Mouse (Mus musculus): ENCODE data around the gene Ntrk2.

GRCm38 (mm10) chr13:58838110-58838509, 31.7 kb downstream of the Ntrk2 start:
- TF ChIP-seq POLR2A (IDR thresholded peaks at IDR 0.05; ENCODE audit: low read depth, low read length) (no peak), CTCF (conservative IDR thresholded peaks at IDR 0.05; ENCODE audit: insufficient read depth, insufficient read length, low read depth, low read length) (no peak)
